Mouse (Mus musculus): Measurements from ENCODE around the gene Nr1d1.

Nr1d1 gene

GRCm38 (mm10) chr11:98788139-98788538 lies 13.0 kb upstream of the Nr1d1 start:
- DNase-seq (ENCODE audit: low spot score in 2 of 2): no peak

DNA sequence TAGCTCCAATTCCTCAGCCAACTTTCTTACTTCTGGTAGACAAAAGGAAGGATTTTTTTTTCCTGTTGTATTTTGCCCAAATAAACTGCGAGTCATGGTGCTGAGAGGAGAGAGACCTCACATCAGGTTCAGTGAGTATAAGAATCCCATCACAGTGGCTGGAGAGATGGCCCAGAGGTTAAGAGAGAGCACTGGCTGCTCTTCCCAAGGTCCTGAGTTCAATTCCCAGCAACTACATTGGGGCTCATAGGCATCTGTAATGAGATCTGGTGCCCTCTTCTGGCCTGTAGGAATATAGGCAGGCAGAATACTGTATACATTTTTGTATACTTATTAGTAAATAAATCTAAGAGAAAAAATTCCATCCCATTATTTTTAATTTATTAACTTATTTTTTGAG lies 12.6 kb upstream of the Nr1d1 start:
- no peak for DNase-seq (ENCODE audit: low spot score in 2 of 2)

DNA sequence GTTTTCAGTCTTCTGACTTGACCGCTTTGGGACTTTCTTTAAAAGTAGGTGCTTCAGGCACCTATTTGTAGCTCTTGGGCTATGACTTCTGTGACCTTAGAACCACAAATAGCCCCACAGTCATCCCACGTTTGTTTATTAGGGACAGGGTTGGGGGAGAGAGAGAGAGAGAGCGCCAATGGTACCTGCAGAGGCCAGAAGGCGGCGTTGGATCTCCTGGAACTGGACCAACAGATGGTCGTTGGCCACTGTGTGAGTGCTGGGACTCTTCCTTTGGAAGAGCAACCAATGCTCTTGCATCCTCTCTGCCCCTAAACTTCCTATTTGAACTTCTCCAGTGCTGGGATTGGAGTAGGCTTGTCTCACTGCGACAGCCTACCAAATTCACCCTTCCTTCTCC lies 12.1 kb upstream of the Nr1d1 start:
- no peak for DNase-seq (ENCODE audit: low spot score in 2 of 2)

DNA sequence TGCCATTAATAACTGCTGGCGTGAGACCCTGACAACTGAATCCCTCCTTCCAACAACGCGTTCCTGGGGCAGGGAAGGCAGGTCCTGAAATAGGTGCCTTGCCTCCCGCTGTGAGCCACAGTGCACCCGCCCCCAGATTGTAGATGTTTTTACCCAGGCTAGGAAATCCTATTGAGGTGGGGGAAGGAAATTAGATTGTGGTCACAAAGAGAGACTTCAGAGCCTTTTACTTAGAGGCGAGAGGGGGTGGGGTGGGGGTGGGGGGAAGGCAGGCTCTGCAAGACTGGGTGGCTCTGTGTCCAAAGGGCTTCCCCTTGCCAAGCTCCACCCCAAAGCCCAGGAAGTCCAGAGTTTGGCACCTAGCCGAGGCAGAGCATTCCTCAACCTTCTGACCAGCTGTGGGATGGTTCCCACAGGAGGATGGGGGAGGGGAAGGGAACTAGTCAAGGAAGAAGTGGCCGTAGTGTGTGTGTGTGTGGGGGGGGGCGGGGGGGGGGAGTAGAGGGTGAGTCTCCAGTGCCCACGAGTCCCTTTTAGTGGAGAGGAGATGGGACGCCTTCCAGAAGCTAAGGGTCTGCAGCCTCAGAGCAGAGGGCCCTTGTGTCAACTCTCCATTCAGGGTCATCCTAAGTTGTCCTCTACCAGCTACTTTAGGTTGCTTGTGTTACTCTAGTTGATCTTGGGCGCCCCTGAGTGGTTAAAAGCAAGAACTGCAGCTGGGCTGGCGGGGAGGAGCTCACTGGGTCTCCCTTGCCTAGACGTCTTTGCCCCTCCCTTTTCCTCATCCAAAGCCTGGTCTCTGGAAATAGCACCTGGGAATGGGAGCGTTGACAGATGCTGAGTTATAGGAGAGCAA lies 11.5 kb upstream of the Nr1d1 start:
- DNase-seq (ENCODE audit: low spot score in 2 of 2): peak; percentile 95 to 96

GRCm38 (mm10) chr11:98785772-98786281 lies 10.7 kb upstream of the Nr1d1 start:
- DNase-seq (ENCODE audit: low spot score in 2 of 2): peak; percentile 79 to 89

GRCm38 (mm10) chr11:98785214-98785613 lies 10.1 kb upstream of the Nr1d1 start:
- no peak for DNase-seq (ENCODE audit: low spot score in 2 of 2)

GRCm38 (mm10) chr11:98784139-98784538 lies 9.0 kb upstream of the Nr1d1 start:
- DNase-seq (ENCODE audit: low spot score in 2 of 2): no peak

DNA sequence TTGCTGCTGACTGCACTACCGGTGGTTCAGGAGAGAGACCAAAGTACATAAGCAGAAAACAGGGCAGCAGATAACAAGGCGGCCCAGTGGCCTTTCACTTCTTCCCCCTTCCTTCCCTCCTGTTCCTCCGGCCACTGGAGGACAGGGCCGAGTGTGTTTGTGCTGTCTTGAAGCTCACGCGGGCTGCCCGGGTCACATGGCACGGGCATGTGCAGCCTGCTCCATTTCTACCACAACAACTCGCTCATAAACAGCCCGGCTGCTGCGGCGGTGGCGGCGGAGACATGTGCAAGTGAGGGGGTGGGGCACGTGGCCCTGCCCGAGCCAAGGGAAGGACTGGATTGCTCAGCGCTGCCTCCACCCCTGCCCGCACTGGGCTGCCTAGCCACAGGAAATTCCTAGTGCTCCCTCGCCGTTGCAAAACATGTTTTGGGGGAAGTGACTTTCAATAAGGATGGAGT lies 8.1 kb upstream of the Nr1d1 start:
- peak; percentile 91 to 97 for DNase-seq (ENCODE audit: low spot score in 2 of 2)

- DNase-seq (ENCODE audit: low spot score in 2 of 2): no peak
These were observed 7.6 kb upstream of the Nr1d1 start for GRCm38 (mm10) chr11:98782651-98783235.

GRCm38 (mm10) chr11:98781851-98782512 lies 6.8 kb upstream of the Nr1d1 start:
- DNase-seq (ENCODE audit: low spot score in 2 of 2): peak; percentile 64 to 76

DNA sequence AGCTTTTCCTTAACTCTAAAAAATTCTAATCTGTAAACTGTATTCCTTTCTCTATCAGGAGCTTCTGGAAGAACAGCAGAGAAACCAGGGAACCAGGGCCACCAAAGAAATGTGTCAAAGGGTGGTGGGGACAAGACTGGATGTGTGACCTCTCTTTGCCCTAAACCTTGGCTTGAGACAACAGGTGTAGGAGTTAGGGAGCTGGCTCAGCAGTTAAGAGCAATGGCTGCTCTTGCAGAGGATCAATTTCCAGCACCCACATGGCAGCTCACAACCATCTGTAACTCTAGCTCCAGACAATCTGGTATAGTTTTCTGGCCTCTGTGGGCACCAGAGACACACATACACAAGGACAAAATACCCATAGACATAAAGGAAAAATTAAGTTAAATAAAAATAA lies 2.8 kb upstream of the Nr1d1 start:
- no peak for DNase-seq (ENCODE audit: low spot score in 2 of 2)

- no peak for DNase-seq (ENCODE audit: low spot score in 2 of 2)
These were observed 1.9 kb upstream of the Nr1d1 start for GRCm38 (mm10) chr11:98776843-98777590.

DNA sequence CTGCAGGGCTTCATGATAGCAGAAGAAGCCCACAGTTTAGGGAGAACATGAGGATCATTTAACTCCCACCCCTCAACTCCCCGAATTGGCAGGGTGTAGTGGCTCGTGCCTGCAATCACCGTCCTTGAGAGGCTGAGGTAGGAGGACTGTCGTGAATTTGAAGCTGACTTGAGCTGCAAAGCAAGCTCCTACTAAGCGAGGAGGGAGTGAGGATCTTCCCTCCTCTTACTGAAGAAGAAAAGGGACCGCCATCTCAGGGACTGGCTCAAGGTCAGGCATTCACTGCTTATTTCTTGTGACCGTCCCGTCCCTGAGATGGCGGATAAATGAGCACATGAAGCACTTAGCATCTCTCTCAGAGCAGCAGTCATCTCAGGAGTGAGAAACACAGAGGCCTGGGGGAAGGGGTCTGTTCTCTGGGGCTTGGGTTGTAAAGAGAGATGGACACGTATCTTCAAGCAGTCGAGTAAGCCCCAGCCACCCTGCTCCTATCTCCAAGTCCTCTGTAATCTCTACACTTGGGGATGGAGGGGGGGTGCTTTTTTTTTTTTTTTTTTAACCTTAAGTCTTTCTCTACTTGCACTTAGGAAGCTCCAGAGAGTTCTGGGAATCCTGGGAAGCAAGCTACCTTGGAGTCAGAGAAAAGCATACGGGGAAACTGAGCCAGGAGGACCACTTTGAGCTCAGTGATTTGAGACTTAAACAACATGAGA lies 1.1 kb upstream of the Nr1d1 start:
- DNase-seq (ENCODE audit: low spot score in 2 of 2): no peak

GRCm38 (mm10) chr11:98775348-98776051 lies 367 bp upstream of the Nr1d1 start:
- DNase-seq (ENCODE audit: low spot score in 2 of 2): peak; percentile 99 to 100

GRCm38 (mm10) chr11:98773635-98774295 lies 1.4 kb downstream of the Nr1d1 start:
- peak; percentile 99 for DNase-seq (ENCODE audit: low spot score in 2 of 2)

GRCm38 (mm10) chr11:98772667-98773171 lies 2.4 kb downstream of the Nr1d1 start:
- DNase-seq (ENCODE audit: low spot score in 2 of 2): no peak

DNA sequence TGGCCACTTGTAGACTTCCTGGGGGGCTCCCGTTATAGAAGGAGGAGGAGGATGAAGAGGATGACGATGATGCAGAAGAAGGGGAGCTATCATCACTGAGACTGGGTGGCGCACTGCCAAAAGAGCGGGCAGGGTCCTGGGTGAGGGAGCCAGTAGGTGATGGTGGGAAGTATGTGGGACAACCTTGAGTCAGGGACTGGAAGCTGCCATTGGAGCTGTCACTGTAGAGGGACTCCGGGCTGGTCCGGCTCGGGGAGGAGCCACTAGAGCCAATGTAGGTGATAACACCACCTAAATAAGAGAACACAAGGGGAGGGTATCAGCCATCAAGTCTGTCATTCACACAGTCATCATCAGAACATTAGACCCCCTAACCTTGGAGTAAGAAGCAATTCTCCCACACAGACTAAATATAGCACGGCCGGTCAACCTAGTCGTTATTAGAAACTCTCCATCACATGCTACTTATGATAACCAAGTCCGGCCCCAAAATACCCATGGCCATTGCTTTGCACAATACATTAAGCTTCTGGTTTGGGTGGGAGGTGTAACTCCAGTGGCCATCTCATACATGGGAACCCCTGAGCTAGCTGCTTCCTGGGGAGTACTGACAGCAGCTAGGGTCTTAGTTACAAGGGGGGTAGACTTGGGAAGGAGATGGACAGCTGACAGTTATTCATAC lies 3.1 kb downstream of the Nr1d1 start:
- DNase-seq (ENCODE audit: low spot score in 2 of 2): peak in 1 of 2 experiments; percentile 29

DNA sequence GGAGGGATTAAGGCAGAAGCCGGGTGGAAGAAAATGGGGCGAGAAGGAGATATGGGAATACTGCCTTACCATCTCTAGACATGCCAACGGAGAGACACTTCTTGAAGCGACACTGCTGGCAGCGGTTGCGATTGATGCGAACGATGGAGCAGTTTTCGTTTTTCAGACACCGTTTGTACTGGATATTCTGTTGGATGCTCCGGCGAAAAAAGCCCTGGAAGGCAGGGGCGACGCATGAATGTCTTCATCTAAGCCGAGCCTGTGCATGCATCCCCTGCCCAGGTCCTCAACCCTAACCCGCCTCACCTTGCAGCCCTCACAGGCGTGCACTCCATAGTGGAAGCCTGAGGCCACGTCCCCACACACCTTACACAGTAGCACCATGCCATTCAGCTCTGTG lies 4.0 kb downstream of the Nr1d1 start:
- peak in 1 of 2 experiments; percentile 29 for DNase-seq (ENCODE audit: low spot score in 2 of 2)
